Mouse (Mus musculus): ENCODE data around the gene Mrps18a. TPM values are rescaled to one million over a fixed set of nuclear protein-coding genes. Genes with fewer than 3 reads are reported as not detected.

Mrps18a gene
- polyA plus RNA-seq, 1 experiment from 2014 or later = 128 TPM

DNA sequence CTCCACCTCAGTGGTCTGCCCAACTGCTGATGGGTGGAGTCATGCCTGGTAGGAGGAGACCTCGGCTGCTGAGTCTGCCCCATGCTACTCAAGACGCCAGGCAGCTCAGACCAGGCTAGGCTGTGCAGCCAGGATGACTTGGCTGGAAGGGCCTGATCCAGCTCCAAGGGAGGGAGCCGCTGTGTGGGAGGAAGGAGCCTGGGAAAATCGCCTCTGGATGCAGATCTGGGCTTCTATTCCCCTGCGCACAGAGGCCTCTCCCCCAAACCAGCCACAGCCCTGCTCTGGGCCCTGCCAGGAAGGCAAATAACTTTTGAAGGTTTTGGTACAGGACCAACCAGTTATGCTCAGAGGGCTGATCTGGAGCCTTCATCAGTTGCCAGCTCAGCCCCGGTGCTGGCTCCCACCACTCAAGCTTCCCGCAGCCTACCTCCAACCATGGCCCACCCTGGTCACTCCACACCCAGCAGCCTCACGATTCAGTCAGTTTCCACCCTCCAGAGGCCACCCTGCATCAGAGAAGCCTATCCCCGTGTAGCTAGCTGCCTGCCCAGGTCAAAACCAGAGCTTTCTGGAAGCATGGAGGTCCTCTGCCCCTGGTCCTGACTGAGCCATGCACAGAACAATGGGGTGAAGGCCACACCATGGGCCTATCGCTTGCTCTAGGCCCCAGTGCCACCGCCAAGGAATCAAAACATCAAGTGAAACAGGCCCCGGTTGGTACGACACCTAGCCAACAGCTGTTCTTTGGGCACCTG, 19.1 kb downstream of the Mrps18a start:
- ATAC-seq (ENCODE audit: insufficient number of reproducible peaks, insufficient read depth, low FRiP score, low read depth) = 0 out of 2 replicates have a peak, but pooled peaks have one; percentile 48
- no peak overlapping the region for H3K4me3 ChIP-seq (ENCODE audit: control insufficient read depth in 1 of 2, insufficient read depth in 1 of 2, low read depth in 1 of 2, low read length in 2 of 2)
- H3K4me1 ChIP-seq (ENCODE audit: control insufficient read depth in 2 of 2, insufficient read depth in 2 of 2, low read length in 2 of 2) = 0 out of 4 replicates have a peak, but pooled peaks cover 0 to 4% of the 10 kb centered on the region in 2 experiments
- no peak overlapping the region for H3K9ac ChIP-seq (ENCODE audit: low read length)
- 68% methylated on average over 13 of the region's 13 CpGs for WGBS
- H3K9me3 ChIP-seq (ENCODE audit: control insufficient read depth, low read length) = no peaks in the 10 kb centered on the region
- peaks cover 49% of the 10 kb centered on the region for H3K36me3 ChIP-seq (ENCODE audit: control insufficient read depth, insufficient read depth, low read length)
- H3K4me2 ChIP-seq (ENCODE audit: low read length) = no peak overlapping the region
- no peaks in the 10 kb centered on the region for H3K27me3 ChIP-seq (ENCODE audit: control insufficient read depth, insufficient read depth, low read length)
- no peak overlapping the region for H3K27ac ChIP-seq (replicated peaks in 1 of 2; ENCODE audit: control insufficient read depth in 1 of 2, insufficient read depth in 1 of 2, low read depth in 2 of 2, low read length in 2 of 2)

GRCm38 (mm10) chr17:46132058-46132718, 21.4 kb downstream of the Mrps18a start:
- H3K27ac ChIP-seq (replicated peaks in 1 of 2; ENCODE audit: control insufficient read depth in 1 of 2, insufficient read depth in 1 of 2, low read depth in 2 of 2, low read length in 2 of 2) = no peak overlapping the region
- H3K36me3 ChIP-seq (ENCODE audit: control insufficient read depth, insufficient read depth, low read length) = peaks cover 26% of the 10 kb centered on the region
- H3K4me3 ChIP-seq (ENCODE audit: control insufficient read depth in 1 of 2, insufficient read depth in 1 of 2, low read depth in 1 of 2, low read length in 2 of 2) = no peak overlapping the region
- H3K4me2 ChIP-seq (ENCODE audit: low read length) = no peak overlapping the region
- 0 out of 2 replicates have a peak, but pooled peaks have one; percentile 8 for ATAC-seq (ENCODE audit: insufficient number of reproducible peaks, insufficient read depth, low FRiP score, low read depth)
- H3K4me1 ChIP-seq (ENCODE audit: control insufficient read depth in 2 of 2, insufficient read depth in 2 of 2, low read length in 2 of 2) = 0 out of 4 replicates have a peak, but pooled peaks cover 0 to 4% of the 10 kb centered on the region in 2 experiments
- H3K27me3 ChIP-seq (ENCODE audit: control insufficient read depth, insufficient read depth, low read length) = no peaks in the 10 kb centered on the region
- 20% methylated on average over 12 of the region's 12 CpGs for WGBS
- no peak overlapping the region for H3K9ac ChIP-seq (ENCODE audit: low read length)
- no peaks in the 10 kb centered on the region for H3K9me3 ChIP-seq (ENCODE audit: control insufficient read depth, low read length)

DNA sequence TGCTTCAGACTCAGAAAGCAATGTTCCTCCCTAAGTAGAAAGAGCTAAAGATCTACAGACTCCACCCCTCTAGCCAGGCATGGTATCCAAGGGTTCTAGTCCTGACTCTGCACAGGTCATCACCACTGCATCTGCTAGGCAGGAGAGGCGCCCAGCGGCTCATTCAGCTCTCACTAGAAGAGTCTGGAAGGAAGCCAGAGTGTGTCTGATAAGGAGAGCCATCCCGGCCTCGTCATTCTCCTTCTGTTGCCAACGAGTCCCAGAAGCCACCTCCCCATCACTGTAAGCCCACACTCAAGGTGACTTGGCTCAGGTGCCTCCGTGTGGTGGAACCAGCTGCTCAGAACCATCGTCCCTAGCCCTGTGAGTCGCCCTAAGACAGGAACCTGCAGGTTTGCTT, 22.1 kb downstream of the Mrps18a start:
- H3K27me3 ChIP-seq (ENCODE audit: control insufficient read depth, insufficient read depth, low read length) = no peaks in the 10 kb centered on the region
- ATAC-seq (ENCODE audit: insufficient number of reproducible peaks, insufficient read depth, low FRiP score, low read depth) = no peak
- 30% methylated on average over 8 of the region's 8 CpGs for WGBS

GRCm38 (mm10) chr17:46138563-46139236, 27.9 kb downstream of the Mrps18a start:
- peaks cover 4 to 5% of the 10 kb centered on the region in 2 experiments; a peak in 2 of 4 replicates for H3K4me1 ChIP-seq (ENCODE audit: control insufficient read depth in 2 of 2, insufficient read depth in 2 of 2, low read length in 2 of 2)
- no peak overlapping the region for H3K9ac ChIP-seq (ENCODE audit: low read length)
- WGBS = 45% methylated on average over 8 of the region's 8 CpGs
- no peak overlapping the region for H3K4me3 ChIP-seq (ENCODE audit: control insufficient read depth in 1 of 2, insufficient read depth in 1 of 2, low read depth in 1 of 2, low read length in 2 of 2)
- no peaks in the 10 kb centered on the region for H3K36me3 ChIP-seq (ENCODE audit: control insufficient read depth, insufficient read depth, low read length)
- no peaks in the 10 kb centered on the region for H3K9me3 ChIP-seq (ENCODE audit: control insufficient read depth, low read length)
- H3K4me2 ChIP-seq (ENCODE audit: low read length) = no peak overlapping the region
- no peaks in the 10 kb centered on the region for H3K27me3 ChIP-seq (ENCODE audit: control insufficient read depth, insufficient read depth, low read length)
- no peak for ATAC-seq (ENCODE audit: insufficient number of reproducible peaks, insufficient read depth, low FRiP score, low read depth)
- no peak overlapping the region for H3K27ac ChIP-seq (replicated peaks in 1 of 2; ENCODE audit: control insufficient read depth in 1 of 2, insufficient read depth in 1 of 2, low read depth in 2 of 2, low read length in 2 of 2)

More for the DNA sequence above, 22.1 kb downstream of the Mrps18a start:
- Histone ChIP-seq H3K4me1 (ENCODE audit: control insufficient read depth in 2 of 2, insufficient read depth in 2 of 2, low read length in 2 of 2) (0 out of 4 replicates have a peak, but pooled peaks cover 0 to 4% of the 10 kb centered on the region in 2 experiments), H3K4me3 (ENCODE audit: control insufficient read depth in 1 of 2, insufficient read depth in 1 of 2, low read depth in 1 of 2, low read length in 2 of 2) (no peak overlapping the region), H3K9me3 (ENCODE audit: control insufficient read depth, low read length) (no peaks in the 10 kb centered on the region), H3K27ac (replicated peaks in 1 of 2; ENCODE audit: control insufficient read depth in 1 of 2, insufficient read depth in 1 of 2, low read depth in 2 of 2, low read length in 2 of 2) (no peak overlapping the region), H3K4me2 (ENCODE audit: low read length) (no peak overlapping the region), H3K9ac (ENCODE audit: low read length) (no peak overlapping the region), H3K36me3 (ENCODE audit: control insufficient read depth, insufficient read depth, low read length) (peaks cover 19% of the 10 kb centered on the region)

- WGBS = 94% methylated on average over 3 of the region's 3 CpGs
- no peaks in the 10 kb centered on the region for H3K9me3 ChIP-seq (ENCODE audit: control insufficient read depth, low read length)
- no peak overlapping the region for H3K27ac ChIP-seq (replicated peaks in 1 of 2; ENCODE audit: control insufficient read depth in 1 of 2, insufficient read depth in 1 of 2, low read depth in 2 of 2, low read length in 2 of 2)
- H3K9ac ChIP-seq (ENCODE audit: low read length) = no peak overlapping the region
- no peaks in the 10 kb centered on the region for H3K27me3 ChIP-seq (ENCODE audit: control insufficient read depth, insufficient read depth, low read length)
- no peak overlapping the region for H3K4me2 ChIP-seq (ENCODE audit: low read length)
- no peak overlapping the region for H3K4me3 ChIP-seq (ENCODE audit: control insufficient read depth in 1 of 2, insufficient read depth in 1 of 2, low read depth in 1 of 2, low read length in 2 of 2)
- H3K4me1 ChIP-seq (ENCODE audit: control insufficient read depth in 2 of 2, insufficient read depth in 2 of 2, low read length in 2 of 2) = peaks cover 5 to 7% of the 10 kb centered on the region in 2 experiments; a peak in 3 of 4 replicates
- H3K36me3 ChIP-seq (ENCODE audit: control insufficient read depth, insufficient read depth, low read length) = no peaks in the 10 kb centered on the region
- ATAC-seq (ENCODE audit: insufficient number of reproducible peaks, insufficient read depth, low FRiP score, low read depth) = no peak
These were observed 29.1 kb downstream of the Mrps18a start for GRCm38 (mm10) chr17:46139872-46140271.

GRCm38 (mm10) chr17:46143578-46144423, 33.0 kb downstream of the Mrps18a start, which contains the start of gene Rsph9:
Gene Rsph9 (minus strand): TSS chr17:46144216.
- Histone ChIP-seq H3K4me3 (ENCODE audit: control insufficient read depth in 1 of 2, insufficient read depth in 1 of 2, low read depth in 1 of 2, low read length in 2 of 2) (peak within 1 kb of the TSS; percentile 44 to 52), H3K27ac (replicated peaks in 1 of 2; ENCODE audit: control insufficient read depth in 1 of 2, insufficient read depth in 1 of 2, low read depth in 2 of 2, low read length in 2 of 2) (peak within 1 kb of the TSS in 1 of 2 experiments; percentile 22; a peak in 1 of 4 replicates), H3K27me3 (ENCODE audit: control insufficient read depth, insufficient read depth, low read length) (no peaks in the 10 kb centered on the region), H3K9ac (ENCODE audit: low read length) (peak within 1 kb of the TSS; percentile 62), H3K9me3 (ENCODE audit: control insufficient read depth, low read length) (no peaks in the 10 kb centered on the region), H3K4me1 (ENCODE audit: control insufficient read depth in 2 of 2, insufficient read depth in 2 of 2, low read length in 2 of 2) (peaks cover 5% of the 10 kb centered on the region in 2 experiments; a peak in 3 of 4 replicates), H3K4me2 (ENCODE audit: low read length) (peak within 1 kb of the TSS; percentile 81), H3K36me3 (ENCODE audit: control insufficient read depth, insufficient read depth, low read length) (peaks cover 33% of the 10 kb centered on the region)
- 8% methylated on average over 37 of the region's 37 CpGs for WGBS
- peak; percentile 87 for ATAC-seq (ENCODE audit: insufficient number of reproducible peaks, insufficient read depth, low FRiP score, low read depth)
